Mouse (Mus musculus) erythroblast, adult 5-6 weeks (primary cell): ENCODE data around the gene Use1. TPM values are rescaled to one million over a fixed set of nuclear protein-coding genes. Genes with fewer than 3 reads are reported as not detected.

Source experiments
- ATAC-seq: replicated peaks from 2 replicates; pipeline ENCODE4 v1.8.0; 2016; ENCODE audit warnings: moderate number of reproducible peaks, mild to moderate bottlenecking, moderate TSS enrichment, inconsistent platforms; ENCODE audit not compliant: poor library complexity, low FRiP score, severe bottlenecking
- total RNA-seq, 2 experiments: library from RNA; stranded (forward) in 1 of 2; stranded (reverse) in 1 of 2; fragments of 150-400 nt in 1 of 2; fragments of 200-764, 138-1000 nt in 1 of 2; gene quantifications; 2 replicates each; pipeline versions ENCODE4 v1.2.3 to v1.2.4; 2015 to 2017; ENCODE audit warnings: low replicate concordance in 2 of 2

Use1 gene
- total RNA-seq, 2 experiments from 2014 or later = 34.8 to 35.2 TPM

DNA sequence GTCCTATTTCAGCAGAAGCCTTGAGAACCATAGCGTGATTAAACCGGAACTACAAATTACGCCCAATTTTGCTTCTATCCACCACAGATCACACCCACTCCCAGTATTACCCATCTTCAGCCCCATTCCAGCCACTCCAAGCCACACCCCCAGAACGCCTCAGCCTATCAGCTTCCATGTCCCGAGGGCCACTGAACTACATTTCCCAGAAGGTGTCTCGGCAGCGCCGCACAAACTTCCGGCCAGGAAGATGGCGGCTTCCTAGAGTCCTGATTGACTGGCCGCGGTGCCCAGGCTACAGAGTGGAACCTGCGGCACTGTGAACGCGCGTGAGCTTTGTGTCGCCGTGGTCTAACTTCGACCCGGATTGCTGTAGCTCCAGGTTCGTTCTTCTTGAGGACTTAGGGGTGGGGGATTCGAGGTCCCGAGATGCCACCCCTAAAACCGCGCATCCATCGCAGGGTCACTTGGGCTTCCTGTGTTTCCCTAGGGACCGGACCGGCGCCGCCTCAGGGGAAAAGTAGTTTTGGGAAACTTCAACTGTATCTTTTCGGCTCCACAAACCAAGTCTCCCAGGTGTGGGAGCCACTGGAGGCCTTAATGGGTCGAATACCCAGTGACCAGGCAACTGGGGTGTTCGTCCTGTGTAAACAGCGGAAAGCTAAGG lies 30.1 kb downstream of the Use1 start, which contains the start of gene Babam1:
Babam1 (plus strand) TSS at position 223 of the 667 bp plus-strand sequence.
- peak; percentile 98 for ATAC-seq

DNA sequence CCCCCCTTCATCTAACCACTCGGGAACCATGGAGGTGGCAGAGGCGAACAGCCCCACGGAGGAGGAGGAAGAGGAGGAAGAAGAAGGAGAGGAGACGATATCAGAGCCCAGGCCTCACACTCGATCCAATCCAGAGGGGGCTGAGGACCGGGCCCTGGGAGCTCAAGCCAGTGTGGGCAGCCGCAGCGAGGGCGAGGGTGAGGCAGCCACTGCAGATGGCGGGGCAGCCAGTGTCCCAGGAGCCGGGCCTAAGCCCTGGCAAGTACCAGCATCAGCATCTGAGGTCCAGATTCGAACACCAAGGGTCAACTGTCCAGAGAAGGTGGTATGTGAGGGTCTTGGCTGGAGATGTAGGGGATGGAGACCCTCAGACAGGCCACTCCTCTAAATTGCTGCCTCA lies 31.1 kb downstream of the Use1 start:
- ATAC-seq = no peak

DNA sequence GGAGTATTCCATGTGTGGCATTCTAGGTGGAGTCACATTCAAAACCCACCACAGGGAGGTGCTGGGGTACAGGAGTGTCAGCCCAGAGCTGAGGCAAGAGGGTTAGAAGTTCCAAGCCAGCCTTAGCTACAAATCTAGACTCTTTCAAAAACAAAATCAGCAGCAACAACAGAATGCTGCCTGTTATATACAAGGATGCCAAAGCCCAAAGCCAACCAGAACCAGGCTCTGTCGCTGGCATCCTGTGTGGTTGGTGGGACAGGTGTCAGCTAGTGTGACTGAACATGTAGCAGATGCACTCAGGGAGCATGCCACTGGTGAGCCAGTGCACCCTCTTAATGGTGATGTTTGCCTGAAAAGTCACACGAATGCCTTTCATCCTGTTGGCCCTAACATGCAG lies 34.2 kb downstream of the Use1 start:
- ATAC-seq = no peak

DNA sequence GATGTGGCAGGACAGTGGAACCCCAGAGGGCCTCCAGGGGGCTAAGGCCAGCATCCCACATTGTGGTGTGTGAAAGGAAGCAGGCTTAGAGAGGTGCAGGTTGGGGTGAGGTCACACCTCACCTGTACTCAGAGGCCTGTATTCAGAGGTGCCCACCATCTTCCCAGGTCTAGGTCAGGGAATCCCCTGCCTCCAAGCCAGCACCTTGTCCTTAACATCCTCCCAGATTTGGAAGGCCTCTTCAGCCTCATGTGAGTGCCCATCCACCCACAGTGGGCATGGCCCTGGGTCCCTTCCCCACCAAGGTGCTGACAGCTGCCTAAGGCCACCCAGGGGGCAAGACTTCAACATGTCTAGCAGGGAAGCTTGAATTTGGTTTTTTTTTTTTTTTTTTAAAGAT lies 34.8 kb downstream of the Use1 start:
- no peak for ATAC-seq

DNA sequence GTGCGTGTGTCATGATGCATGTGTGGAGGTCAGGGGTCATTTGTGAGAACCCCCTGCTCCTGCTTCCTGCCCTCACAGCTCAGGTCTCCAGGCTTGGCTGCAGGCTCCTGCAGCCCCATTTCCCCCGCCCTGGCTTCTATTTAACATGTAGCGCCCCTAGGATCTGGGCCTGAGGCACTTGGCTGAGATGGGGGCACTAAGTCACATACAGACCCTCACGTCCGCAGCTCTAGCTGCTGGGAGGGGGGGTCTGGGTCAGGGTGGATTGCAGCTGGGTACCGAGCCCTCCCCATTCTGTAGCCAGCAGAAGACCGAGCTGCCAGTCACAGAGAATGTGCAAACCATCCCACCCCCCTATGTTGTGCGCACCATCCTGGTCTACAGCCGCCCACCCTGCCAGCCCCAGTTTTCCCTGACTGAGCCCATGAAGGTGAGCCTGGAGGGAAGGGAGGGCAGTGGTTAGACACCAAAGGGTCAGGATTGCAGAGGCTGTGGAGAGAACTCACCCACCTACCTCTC lies 35.9 kb downstream of the Use1 start:
- no peak for ATAC-seq

DNA sequence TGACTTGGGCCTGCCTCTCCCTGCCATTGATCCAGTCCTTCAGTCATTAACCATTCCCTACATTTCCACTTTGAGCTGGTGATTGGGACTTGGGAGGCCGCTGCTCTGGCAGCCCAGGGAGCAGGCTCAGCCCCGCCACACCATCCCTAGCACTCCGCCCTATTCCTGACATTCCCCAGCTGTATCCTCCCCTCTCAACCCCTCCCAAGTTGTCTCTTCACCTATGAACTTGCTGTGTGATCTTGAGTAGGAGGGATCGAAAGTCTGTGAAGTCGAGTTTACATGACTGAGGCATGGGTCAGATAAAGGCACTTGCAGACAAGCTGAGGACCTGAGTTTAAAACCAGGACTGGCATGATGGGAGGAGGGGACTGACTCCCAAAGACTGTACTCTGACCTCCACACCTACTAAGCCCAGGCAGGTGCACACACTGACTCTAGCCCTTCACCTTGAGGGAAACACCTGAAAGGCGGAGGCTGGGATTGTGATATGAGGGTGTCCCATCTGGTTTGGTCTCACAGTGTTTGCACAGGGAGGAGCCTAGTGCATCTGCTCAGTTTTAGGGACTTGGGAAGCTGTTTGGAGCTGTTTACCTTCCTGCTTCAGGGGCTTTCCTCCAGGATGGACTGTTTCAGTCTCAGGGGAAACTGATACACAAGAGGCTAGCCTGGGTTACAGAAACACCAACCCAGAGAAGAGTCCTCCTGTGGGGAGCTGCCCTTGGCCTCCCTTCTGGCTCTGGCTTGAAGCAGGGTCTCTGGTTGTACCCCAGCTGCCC lies 36.6 kb downstream of the Use1 start:
- no peak for ATAC-seq

DNA sequence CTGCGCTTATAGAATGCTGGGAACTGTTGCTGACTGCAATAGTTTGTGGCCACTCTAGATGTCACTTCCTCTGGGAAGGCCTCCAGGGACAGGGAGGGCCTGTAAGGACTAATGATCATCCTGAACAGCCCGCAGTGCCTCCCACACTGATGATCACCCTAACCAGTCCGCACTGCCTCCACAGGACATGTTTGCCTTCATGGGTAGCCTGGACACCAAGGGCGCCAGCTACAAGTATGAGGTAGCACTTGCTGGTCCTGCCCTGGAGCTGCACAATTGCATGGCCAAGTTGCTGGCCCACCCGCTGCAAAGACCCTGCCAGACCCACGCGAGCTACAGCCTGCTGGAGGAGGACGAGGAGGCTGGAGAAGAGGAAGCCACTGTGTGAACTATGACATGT lies 37.4 kb downstream of the Use1 start:
- ATAC-seq = no peak

DNA sequence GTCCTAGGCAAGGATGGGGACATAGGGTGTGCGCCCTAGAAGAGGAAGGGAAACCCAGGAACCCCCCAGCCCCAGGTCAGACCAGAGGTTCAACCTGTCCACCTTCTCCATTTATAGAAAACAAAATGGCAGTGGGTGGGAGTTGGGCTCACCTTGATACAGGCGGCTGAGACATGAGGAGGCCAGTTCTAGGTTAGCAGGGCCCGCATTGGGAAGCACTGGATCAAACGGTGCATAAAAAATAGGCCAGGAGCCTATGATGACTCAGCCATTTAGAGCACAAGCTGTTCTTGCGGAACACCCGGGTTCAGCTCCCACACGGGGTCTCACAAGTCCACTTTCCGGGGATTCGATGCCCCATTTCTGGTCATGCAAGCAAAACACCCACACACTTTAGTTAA lies 38.3 kb downstream of the Use1 start:
- no peak for ATAC-seq

DNA sequence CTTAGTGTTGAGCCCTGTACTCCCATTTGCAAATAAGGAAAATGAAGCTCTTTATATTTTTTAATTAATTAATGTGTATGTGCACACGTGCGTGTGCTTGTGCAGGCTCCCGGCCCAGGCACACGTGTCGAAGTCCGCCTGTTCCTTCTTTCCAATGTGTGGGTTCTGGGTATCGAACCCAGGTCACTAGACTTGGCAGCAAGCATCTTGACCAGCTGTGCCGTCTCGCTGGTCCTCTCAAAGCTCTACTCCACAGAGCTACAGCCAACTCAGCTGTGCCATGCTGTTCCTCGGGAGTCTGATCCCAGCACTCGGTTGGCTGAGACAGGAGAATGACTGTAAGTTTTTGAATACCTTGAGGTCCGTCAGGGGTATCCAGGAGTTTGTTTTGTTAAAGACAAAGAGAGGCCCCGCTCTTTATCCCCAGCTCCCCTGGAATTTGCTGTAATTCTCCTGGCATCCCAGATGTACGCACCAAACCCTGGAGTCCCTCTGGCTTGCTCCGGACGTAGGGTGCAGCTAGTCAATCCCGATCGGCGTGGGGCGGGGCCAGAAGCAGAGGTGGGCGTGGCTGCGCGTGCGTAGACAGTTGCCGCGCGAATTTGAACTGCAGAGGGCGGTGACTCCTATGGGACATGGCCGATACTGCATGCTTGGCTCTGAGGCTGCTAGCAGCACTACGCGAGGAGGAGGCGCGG lies 38.9 kb downstream of the Use1 start, which contains the start of gene Ankle1:
Ankle1 (plus strand) TSS at position 610 of the 698 bp plus-strand sequence.
- peak; percentile 86 for ATAC-seq

DNA sequence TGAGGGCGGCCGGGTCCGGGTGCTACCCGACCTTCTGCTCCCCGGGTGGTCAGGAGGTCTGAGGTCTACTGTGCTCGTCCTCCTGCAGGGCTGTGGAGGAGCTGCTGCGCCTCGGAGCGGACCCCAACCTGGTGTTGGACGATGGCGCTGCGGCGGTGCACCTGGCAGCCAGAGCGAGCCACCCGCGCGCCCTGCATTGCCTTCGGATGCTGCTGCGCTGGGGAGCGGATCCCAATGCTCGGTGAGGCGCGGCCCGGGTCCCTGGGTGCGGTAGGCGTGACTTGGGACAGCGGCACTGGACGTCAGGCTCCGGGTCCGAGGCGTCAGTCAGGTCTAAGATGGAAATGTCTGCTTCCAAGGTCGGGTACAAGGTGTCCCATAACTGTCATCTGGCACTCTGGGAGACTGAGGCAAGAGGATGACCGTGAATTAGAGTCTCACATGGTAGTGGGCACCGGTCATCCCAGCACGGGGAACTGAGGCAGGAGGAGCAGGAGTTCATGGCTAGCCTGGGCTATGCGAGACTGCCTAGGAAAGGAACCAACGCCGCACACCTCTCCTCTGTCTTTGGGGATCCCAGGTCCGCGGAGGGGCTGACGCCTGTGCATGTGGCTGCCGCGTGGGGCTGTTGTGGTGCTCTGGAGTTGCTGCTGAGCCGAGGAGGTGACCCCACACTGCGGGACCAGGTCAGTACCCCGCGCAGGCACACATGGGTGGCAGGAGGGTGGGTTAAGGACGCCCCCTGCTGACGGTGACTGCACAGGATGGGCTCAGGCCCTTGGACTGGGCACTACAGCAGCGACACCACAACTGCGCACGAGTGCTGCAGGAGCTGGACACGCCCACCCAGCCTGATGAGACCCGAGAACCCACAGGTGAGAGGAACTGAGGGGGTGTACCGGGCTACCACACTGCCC lies 39.7 kb downstream of the Use1 start:
- ATAC-seq = peak; percentile 68

DNA sequence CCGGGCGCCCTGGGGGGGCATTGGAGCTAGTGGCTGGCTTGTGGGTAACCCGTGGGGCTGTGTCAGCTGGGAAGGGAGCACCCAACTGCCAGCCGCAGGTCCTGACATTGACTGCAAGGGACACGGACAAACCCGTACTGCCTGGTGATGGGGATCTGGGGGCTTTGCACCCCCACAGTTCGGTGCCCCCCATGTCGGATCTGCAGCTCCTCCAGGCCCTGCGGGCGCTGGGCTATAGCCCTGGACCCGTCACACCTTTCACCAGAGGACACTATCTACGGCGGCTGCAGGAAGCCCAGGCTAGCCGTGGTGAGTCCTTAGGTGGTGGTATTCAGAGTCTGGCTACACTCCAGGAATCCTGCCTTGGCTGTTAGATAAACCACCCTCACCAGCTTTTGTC lies 40.8 kb downstream of the Use1 start:
- no peak for ATAC-seq

DNA sequence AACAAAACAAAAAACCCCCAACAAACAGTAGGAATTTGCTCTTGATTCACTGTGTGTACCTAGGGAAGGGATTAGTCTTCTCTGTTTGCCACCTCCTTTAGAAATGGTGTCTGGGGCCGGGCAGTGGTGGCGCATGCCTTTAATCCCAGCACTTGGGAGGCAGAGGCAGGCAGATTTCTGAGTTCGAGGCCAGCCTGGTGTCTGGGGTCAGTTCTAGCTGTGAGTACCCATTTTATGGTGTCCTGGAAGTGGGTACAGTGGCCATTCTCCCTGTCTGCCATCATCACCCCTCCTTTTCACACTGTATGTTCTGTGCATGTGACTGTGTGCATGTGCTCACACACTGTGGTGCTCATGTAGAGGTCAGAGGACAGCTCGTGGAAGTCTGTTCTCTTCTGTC lies 41.6 kb downstream of the Use1 start:
- ATAC-seq = no peak

DNA sequence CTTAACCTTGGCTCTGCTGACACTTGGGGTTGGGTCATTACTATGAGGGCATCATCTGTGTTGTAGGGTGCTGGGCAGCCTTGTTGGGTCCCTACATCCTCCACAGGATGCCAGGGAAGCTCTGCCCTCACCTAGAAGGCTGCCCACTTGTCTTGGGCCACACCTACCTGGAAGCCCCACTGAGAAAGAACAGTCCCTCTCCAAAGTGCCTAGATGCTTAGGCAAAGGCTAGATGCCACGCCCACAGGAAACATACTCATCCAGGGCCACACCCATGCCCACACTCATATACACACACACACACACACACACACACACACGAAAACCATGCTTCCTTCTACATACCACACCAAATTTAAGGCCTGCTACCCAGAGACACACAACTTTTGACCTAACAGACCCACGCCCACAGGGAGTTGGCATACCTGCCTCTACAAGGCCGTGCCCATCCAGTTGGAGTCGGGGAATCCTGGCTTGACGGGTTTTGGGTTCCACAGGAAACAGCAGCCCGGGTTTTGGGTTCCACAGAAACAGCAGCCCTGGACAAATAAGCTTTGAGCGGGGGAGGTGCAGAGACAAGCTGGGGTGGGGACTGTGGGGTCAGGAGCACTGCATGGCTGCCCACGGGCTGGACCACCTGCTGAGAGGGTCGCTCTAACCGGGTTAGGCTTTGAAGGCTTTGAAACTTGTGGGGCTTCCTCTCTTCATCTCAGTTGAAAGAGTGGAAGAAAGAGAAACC lies 45.1 kb downstream of the Use1 start:
- no peak for ATAC-seq

Other genes starting within 250 kb of the Use1 start
- gene Myo9b, start 94.1 kb upstream of the Use1 start, total RNA-seq (2015; ENCODE audit: low replicate concordance) = 8.1 and 13.6 TPM in 2 replicates
- gene Myo9b, start 94.1 kb upstream of the Use1 start, total RNA-seq (2017; ENCODE audit: low replicate concordance) = 14.5 and 22.6 TPM in 2 replicates
- gene Haus8, start 93.9 kb upstream of the Use1 start, total RNA-seq (2015; ENCODE audit: low replicate concordance) = 10.8 and 12.7 TPM in 2 replicates
- 20.8 and 32.6 TPM in 2 replicates for gene Haus8, start 93.9 kb upstream of the Use1 start, total RNA-seq (2017; ENCODE audit: low replicate concordance)
- gene Ocel1, start 4.5 kb downstream of the Use1 start, total RNA-seq (2015; ENCODE audit: low replicate concordance) = 2.1 and 4.0 TPM in 2 replicates
- gene Ocel1, start 4.5 kb downstream of the Use1 start, total RNA-seq (2017; ENCODE audit: low replicate concordance) = 2.6 and 3.2 TPM in 2 replicates
- gene Nr2f6, start 15.1 kb downstream of the Use1 start, total RNA-seq (2015; ENCODE audit: low replicate concordance) = 1.7 and 6.9 TPM in 2 replicates
- 0.42 and 0.94 TPM in 2 replicates for gene Nr2f6, start 15.1 kb downstream of the Use1 start, total RNA-seq (2017; ENCODE audit: low replicate concordance)
- not detected in 2 replicates for gene Ushbp1, start 29.0 kb downstream of the Use1 start, total RNA-seq (2015; ENCODE audit: low replicate concordance)
- gene Ushbp1, start 29.0 kb downstream of the Use1 start, total RNA-seq (2017; ENCODE audit: low replicate concordance) = not detected in 2 replicates
- 31.9 and 60.8 TPM in 2 replicates for gene Babam1, start 30.0 kb downstream of the Use1 start, total RNA-seq (2015; ENCODE audit: low replicate concordance)
- 29.0 and 35.2 TPM in 2 replicates for gene Babam1, start 30.0 kb downstream of the Use1 start, total RNA-seq (2017; ENCODE audit: low replicate concordance)
- 8.2 and 10.8 TPM in 2 replicates for gene Ankle1, start 39.2 kb downstream of the Use1 start, total RNA-seq (2015; ENCODE audit: low replicate concordance)
- gene Ankle1, start 39.2 kb downstream of the Use1 start, total RNA-seq (2017; ENCODE audit: low replicate concordance) = 35.5 and 44.7 TPM in 2 replicates
- 0.58 and 0.63 TPM in 2 replicates for gene Abhd8, start 96.8 kb downstream of the Use1 start, total RNA-seq (2015; ENCODE audit: low replicate concordance)
- 2.2 and 3.5 TPM in 2 replicates for gene Abhd8, start 96.8 kb downstream of the Use1 start, total RNA-seq (2017; ENCODE audit: low replicate concordance)
- gene Mrpl34, start 98.1 kb downstream of the Use1 start, total RNA-seq (2015; ENCODE audit: low replicate concordance) = 1.9 and 20.9 TPM in 2 replicates
- gene Mrpl34, start 98.1 kb downstream of the Use1 start, total RNA-seq (2017; ENCODE audit: low replicate concordance) = 6.0 and 12.1 TPM in 2 replicates
- gene Dda1, start 102.4 kb downstream of the Use1 start, total RNA-seq (2015; ENCODE audit: low replicate concordance) = 7.7 and 15.0 TPM in 2 replicates
- gene Dda1, start 102.4 kb downstream of the Use1 start, total RNA-seq (2017; ENCODE audit: low replicate concordance) = 5.7 and 7.9 TPM in 2 replicates
- 0.21 TPM in 1 of 2 replicates, not detected in the other for gene Ano8, start 119.1 kb downstream of the Use1 start, total RNA-seq (2015; ENCODE audit: low replicate concordance)
- 0.14 TPM in 1 of 2 replicates, not detected in the other for gene Ano8, start 119.1 kb downstream of the Use1 start, total RNA-seq (2017; ENCODE audit: low replicate concordance)
- gene Gtpbp3, start 121.3 kb downstream of the Use1 start, total RNA-seq (2015; ENCODE audit: low replicate concordance) = 0.58 and 3.1 TPM in 2 replicates
- 1.7 and 3.9 TPM in 2 replicates for gene Gtpbp3, start 121.3 kb downstream of the Use1 start, total RNA-seq (2017; ENCODE audit: low replicate concordance)
- gene Plvap, start 144.9 kb downstream of the Use1 start, total RNA-seq (2015; ENCODE audit: low replicate concordance) = 0.84 TPM in 1 of 2 replicates, not detected in the other
- gene Plvap, start 144.9 kb downstream of the Use1 start, total RNA-seq (2017; ENCODE audit: low replicate concordance) = 0.26 TPM in 1 of 2 replicates, not detected in the other
- gene Ccdc194, start 158.9 kb downstream of the Use1 start, total RNA-seq (2015; ENCODE audit: low replicate concordance) = not detected in 2 replicates
- not detected in 2 replicates for gene Ccdc194, start 158.9 kb downstream of the Use1 start, total RNA-seq (2017; ENCODE audit: low replicate concordance)
- 5.6 and 7.7 TPM in 2 replicates for gene Bst2, start 170.6 kb downstream of the Use1 start, total RNA-seq (2015; ENCODE audit: low replicate concordance)
- gene Bst2, start 170.6 kb downstream of the Use1 start, total RNA-seq (2017; ENCODE audit: low replicate concordance) = 8.2 and 10.1 TPM in 2 replicates
- 11.3 and 18.6 TPM in 2 replicates for gene Mvb12a, start 176.1 kb downstream of the Use1 start, total RNA-seq (2015; ENCODE audit: low replicate concordance)
- 5.0 and 9.1 TPM in 2 replicates for gene Mvb12a, start 176.1 kb downstream of the Use1 start, total RNA-seq (2017; ENCODE audit: low replicate concordance)
- not detected in 2 replicates for gene Tmem221, start 192.0 kb downstream of the Use1 start, total RNA-seq (2015; ENCODE audit: low replicate concordance)
- gene Tmem221, start 192.0 kb downstream of the Use1 start, total RNA-seq (2017; ENCODE audit: low replicate concordance) = not detected in 2 replicates
- not detected in 2 replicates for gene Nxnl1, start 199.8 kb downstream of the Use1 start, total RNA-seq (2015; ENCODE audit: low replicate concordance)
- gene Nxnl1, start 199.8 kb downstream of the Use1 start, total RNA-seq (2017; ENCODE audit: low replicate concordance) = not detected in 2 replicates
- 0.42 and 1.2 TPM in 2 replicates for gene Slc27a1, start 202.0 kb downstream of the Use1 start, total RNA-seq (2015; ENCODE audit: low replicate concordance)
- gene Slc27a1, start 202.0 kb downstream of the Use1 start, total RNA-seq (2017; ENCODE audit: low replicate concordance) = 0.51 TPM in 1 of 2 replicates, not detected in the other
- gene Pgls, start 225.3 kb downstream of the Use1 start, total RNA-seq (2015; ENCODE audit: low replicate concordance) = 24.0 and 27.4 TPM in 2 replicates
- gene Pgls, start 225.3 kb downstream of the Use1 start, total RNA-seq (2017; ENCODE audit: low replicate concordance) = 13.5 and 23.2 TPM in 2 replicates
- not detected in 2 replicates for gene Fam129c, start 230.8 kb downstream of the Use1 start, total RNA-seq (2015; ENCODE audit: low replicate concordance)
- gene Fam129c, start 230.8 kb downstream of the Use1 start, total RNA-seq (2017; ENCODE audit: low replicate concordance) = not detected in 2 replicates
- gene Colgalt1, start 244.2 kb downstream of the Use1 start, total RNA-seq (2015; ENCODE audit: low replicate concordance) = 9.8 and 19.9 TPM in 2 replicates
- 9.6 and 10.8 TPM in 2 replicates for gene Colgalt1, start 244.2 kb downstream of the Use1 start, total RNA-seq (2017; ENCODE audit: low replicate concordance)